Mouse (Mus musculus) mouse trophoblast stem cell (cell line): ENCODE results near the gene Acp7.

Experiments used
- in situ Hi-C, 2 experiments: fragments of 300-500 bp; cut with MseI, MboI; formaldehyde crosslinking; loops; 2 replicates in 1 of 2; 3 replicates in 1 of 2; pipeline ENCODE4 v1.15.1; 2025

Acp7 gene

DNA sequence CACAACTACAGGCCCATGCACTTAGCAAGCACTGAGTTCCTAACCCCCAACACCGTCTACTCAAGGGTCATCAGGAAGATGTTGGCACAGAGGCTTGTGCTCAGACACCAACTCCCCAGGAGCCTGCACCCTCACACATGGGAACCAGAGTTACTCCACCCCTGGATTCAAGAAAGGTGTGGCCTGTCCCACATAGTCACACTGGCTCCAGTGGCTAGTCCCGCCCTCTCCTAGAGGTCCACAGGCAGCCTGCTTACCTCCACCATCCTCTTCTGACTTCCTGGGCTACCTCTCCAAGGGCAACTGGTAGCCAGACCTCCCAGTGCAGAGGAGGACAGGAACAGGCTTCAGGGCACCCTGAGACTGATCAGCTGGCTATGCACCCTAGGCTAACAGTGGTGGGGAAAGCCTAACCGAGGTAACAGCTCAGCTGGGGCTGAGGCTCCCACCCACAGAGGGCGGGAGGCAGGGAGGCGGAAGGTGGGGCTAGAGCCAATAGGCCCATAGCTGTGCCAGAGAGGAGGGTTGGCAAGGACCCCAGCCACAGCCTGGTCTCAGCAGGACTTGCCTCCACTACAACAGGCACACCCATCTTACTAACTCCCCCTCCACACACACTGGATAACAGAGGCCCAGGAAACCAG, 54.7 kb downstream of the Acp7 start:
- in situ Hi-C loops: no loop called here

DNA sequence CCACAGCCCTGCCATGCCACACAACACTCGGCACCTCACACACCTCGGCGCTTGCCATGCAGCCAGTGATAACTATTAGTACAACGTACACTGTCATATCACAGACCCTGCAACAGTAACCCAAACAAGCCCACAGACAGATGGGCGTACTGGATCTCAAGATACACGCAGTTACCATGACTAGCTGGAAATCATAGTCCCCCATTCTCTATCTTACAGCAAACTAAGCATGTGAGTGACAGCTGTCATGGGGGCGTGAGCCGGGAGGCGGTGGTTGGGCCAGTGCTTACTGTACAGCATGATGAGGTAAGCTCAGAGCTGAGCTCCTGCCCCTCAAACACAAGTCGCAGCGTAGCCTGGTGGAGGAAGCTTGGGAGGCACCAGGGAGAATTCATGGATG, 55.5 kb downstream of the Acp7 start:
- in situ Hi-C loops: no loop called here

DNA sequence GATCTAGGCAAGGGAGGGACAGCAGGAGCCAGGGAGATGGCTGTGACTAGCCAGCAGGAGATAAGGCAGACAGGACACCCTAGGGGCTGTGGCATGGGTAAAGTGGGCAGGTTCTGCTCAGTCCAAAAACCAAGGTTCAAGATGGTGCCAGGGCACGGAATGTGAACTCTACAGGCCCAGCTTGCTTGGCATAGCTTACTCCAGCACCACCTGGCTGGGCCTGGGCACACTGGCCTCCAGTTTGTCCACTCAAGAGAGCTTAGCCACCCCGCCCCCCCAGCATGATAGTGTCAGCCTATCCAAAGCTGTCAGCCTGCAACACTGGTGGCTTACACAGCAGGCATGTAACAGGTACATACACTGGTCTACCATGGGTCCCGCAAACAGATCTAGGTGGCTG, 57.9 kb downstream of the Acp7 start:
- in situ Hi-C loops: no loop called here

DNA sequence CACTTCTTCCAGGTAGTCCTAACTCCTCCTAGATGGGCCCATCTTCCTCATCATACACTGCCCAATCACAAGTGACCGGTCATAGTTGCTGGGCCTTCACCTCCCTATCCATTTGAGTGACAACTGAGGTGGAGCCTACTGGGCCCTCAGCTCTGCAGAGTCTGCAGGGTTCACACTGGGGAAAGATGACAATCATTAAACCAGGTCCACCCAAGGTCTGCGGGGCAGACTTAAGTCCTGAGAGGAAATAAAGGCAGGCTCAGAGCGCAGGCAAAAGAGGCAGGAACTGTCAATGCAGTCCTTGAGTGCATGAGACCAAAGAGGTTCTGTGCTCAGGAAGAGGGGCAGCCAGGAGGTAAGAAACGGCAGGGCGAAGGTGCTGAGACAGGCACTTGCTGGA, 58.4 kb downstream of the Acp7 start:
- in situ Hi-C loops: no loop called here

GRCm38 (mm10) chr7:28570982-28571682, 60.0 kb downstream of the Acp7 start:
- in situ Hi-C loops: no loop called here

DNA sequence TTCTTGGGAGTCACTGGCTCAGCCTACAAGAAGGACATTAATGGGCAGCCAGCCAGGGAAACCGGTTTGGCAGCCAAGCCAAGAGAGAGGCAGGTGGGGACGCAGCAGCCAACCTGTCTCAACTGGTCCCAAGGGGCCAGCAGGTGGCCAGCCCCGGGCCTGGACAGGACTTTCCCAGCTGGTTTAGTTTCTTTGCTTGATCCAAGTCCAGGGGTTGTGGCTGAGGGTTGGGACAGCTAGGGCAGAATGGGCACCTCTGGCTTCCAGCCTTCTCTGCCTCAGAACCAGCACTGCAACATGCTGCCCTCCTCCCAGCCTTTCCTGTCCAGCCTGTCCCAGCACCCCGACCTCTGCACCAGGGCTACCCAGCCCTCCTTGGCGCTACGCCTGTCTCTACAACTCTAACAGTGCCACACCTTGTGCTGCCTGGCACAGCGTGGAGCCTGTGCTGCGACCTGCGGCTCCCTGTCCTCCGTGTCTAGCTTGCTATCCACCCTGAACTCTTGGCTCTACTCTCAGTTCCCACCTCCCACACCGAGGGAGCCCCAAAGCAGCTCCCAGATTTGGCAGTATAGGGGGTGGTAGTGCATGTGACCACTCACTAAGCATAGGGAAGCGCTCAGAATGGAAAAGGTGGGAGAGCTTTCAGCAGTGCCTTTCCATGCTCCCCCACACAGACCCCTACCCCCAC, 60.7 kb downstream of the Acp7 start:
- in situ Hi-C loops: no loop called here

DNA sequence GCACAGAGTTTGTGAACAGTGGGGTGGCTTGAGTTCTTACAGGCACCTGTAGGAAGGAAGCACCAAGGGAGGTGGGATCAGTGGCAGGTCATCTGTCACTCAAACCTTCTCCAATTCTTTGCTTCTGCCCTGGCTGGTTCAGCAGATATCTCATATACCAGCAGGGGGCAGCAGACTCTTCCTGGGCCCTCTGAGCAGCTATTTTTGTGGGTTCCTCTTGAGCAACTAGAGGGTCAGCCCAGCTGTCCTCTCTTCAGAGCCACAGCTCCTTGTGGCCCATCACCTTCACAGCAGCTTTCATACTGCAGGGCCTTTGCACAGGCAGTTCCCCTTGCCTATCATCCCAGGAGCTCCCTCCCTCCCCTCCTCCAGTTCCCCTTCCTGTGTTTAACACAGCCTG, 62.9 kb downstream of the Acp7 start:
- in situ Hi-C loops: loop anchor here (5.0 kb wide), 1 partner anchor 34 kb away; no protein-coding TSS in a partner anchor

DNA sequence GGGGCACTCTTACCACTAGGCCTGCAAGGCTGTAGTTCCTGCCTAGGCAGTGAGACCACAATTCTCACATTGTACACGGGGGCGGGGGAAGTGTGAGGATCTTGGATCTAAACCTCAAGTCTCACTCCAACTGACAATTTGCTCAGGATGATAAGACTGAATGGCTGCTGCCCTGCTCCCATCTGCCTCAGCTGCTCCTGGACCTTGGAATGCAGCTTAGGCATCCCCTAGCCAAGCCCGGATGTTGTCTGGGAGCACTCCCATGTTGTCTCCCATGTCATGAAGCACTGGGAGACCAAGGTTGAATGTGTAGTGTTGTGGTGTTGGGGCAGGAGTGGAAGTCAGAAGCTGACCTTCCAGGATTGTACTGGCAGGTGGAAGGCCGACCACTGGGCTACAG, 63.6 kb downstream of the Acp7 start:
- in situ Hi-C loops: loop anchor here (5.0 kb wide), 1 partner anchor 35 kb away; no protein-coding TSS in a partner anchor

GRCm38 (mm10) chr7:28565407-28565806, 65.7 kb downstream of the Acp7 start:
- in situ Hi-C loops: loop anchor here (5.0 kb wide), 1 partner anchor 37 kb away; no protein-coding TSS in a partner anchor

DNA sequence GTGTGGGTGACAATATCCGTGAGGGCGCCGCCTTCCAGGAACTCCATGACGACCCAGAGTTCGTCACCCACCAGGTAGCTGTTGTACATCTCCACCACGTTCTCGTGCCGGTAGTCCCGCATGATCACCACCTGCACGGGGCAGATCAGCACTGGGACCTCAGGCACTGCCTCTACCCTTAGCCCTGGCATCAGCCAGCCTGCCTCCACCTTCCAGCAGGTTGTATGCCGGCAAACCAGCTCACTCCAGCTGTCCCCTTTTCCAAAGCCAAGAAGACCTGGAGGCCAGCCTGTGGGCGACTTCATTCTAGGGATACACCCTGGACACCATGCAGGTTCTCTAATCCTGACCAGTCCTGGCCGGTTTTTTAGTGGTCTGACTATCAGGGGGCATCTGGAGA, 68.2 kb downstream of the Acp7 start:
- in situ Hi-C loops: no loop called here

GRCm38 (mm10) chr7:28562371-28562770, 68.8 kb downstream of the Acp7 start:
- in situ Hi-C loops: no loop called here

- in situ Hi-C loops: no loop called here
These were observed 69.2 kb downstream of the Acp7 start for GRCm38 (mm10) chr7:28561967-28562366.

DNA sequence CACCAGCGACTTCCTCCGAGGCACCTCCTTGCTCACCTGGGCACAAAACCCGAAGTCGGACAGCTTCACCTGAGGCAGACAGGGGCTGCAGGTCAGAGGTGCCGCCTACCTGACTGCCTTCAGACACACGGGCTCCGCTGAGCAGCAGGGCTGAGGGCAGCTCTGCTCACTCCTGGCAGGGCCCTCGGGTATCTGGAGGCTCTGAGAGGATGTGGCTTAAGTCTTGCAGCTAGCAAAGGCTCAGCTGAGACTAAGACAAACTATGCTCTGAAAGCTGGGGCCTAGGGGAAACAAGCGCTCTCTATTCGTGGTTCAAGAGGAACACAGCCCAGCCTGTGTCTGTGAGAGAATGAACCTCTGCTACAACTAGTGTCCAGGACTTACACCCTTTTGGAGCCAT, 70.3 kb downstream of the Acp7 start:
- in situ Hi-C loops: no loop called here

- in situ Hi-C loops: no loop called here
These were observed 72.6 kb downstream of the Acp7 start for GRCm38 (mm10) chr7:28558486-28558885.

DNA sequence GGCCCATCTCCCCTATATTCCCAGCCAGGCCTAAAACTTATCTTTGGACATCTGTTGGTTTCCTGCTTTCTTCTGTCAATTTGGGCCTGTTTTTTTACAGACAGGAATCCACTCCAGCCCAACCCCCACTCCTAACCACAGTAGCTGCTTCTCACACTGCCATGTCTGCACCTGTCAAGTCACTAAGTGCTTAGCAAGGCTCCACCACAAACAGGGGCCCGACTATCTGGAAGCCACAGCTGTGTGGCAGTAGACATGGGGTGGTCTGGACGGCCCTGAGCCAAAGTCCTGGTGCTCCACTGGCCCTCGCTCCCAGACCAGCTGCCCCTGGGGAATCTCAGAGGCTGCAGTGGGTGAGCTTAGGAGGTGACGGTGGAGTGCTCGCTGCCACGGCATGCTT, 73.4 kb downstream of the Acp7 start:
- in situ Hi-C loops: no loop called here
